Mouse (Mus musculus) myocyte (in vitro differentiated cells): Measurements from ENCODE around the gene Apba1. TPM values are rescaled to one million over a fixed set of nuclear protein-coding genes. Genes with fewer than 3 reads are reported as not detected.

Experiments
- H3K27me3 ChIP-seq: one replicate; pipeline ENCODE4 v1.6.1; 2011; ENCODE audit not compliant: control insufficient read depth, insufficient read depth, insufficient read length
- H3K36me3 ChIP-seq: one replicate; pipeline ENCODE4 v1.6.1; 2011; ENCODE audit not compliant: control insufficient read depth, insufficient read depth
- H3K4me2 ChIP-seq: one replicate; pipeline ENCODE4 v1.6.1; 2011; ENCODE audit warnings: low read depth, control low read depth
- H3K4me3 ChIP-seq: one replicate; pipeline ENCODE4 v1.5.1; 2011; ENCODE audit warnings: mild to moderate bottlenecking, control low read depth, moderate library complexity
- H3K79me2 ChIP-seq: one replicate; pipeline ENCODE4 v1.6.1; 2011; ENCODE audit not compliant: control insufficient read depth, insufficient read depth
- H3ac ChIP-seq: one replicate; pipeline ENCODE4 v1.6.1; 2011; ENCODE audit not compliant: control insufficient read depth, insufficient read length
- CEBPB ChIP-seq: IDR thresholded peaks from 2 replicates; pipeline ENCODE4 v1.6.1; 2011; ENCODE audit warnings: mild to moderate bottlenecking, moderate library complexity; ENCODE audit not compliant: poor library complexity, insufficient read depth, severe bottlenecking
- E2F4 ChIP-seq: IDR thresholded peaks from one replicate; pipeline ENCODE4 v1.6.1; 2011; ENCODE audit warnings: mild to moderate bottlenecking, control low read depth, moderate library complexity; ENCODE audit not compliant: insufficient read depth
- MAX ChIP-seq: IDR thresholded peaks from one replicate; pipeline ENCODE4 v1.6.1; 2011; ENCODE audit warnings: low read depth, mild to moderate bottlenecking, control low read depth
- MYOD1 ChIP-seq, 3 experiments: IDR thresholded peaks; one replicate each; pipeline ENCODE4 v1.6.1; 2011; ENCODE audit warnings: control low read depth in 2 of 3, low read depth in 2 of 3, mild to moderate bottlenecking in 2 of 3, moderate library complexity in 1 of 3; ENCODE audit not compliant: insufficient read length in 2 of 3, control insufficient read depth in 1 of 3
- MYOG ChIP-seq, 3 experiments: IDR thresholded peaks; one replicate each; pipeline ENCODE4 v1.6.1; 2011; ENCODE audit warnings: control low read depth in 2 of 3, low read depth in 2 of 3, mild to moderate bottlenecking in 2 of 3; ENCODE audit not compliant: insufficient read length in 2 of 3, control insufficient read depth in 1 of 3, insufficient read depth in 1 of 3
- POLR2A ChIP-seq: IDR thresholded peaks from one replicate; pipeline ENCODE4 v1.6.1; 2011; ENCODE audit warnings: low read depth, mild to moderate bottlenecking, control low read depth, moderate library complexity; ENCODE audit not compliant: insufficient read length
- POLR2AphosphoS2 ChIP-seq: IDR thresholded peaks from one replicate; pipeline ENCODE4 v1.6.1; 2011; ENCODE audit warnings: low read depth, control low read depth; ENCODE audit not compliant: insufficient read length
- REST ChIP-seq: IDR thresholded peaks from one replicate; pipeline ENCODE4 v1.6.1; 2011; ENCODE audit warnings: mild to moderate bottlenecking, control low read depth, moderate library complexity; ENCODE audit not compliant: insufficient read depth, insufficient read length
- SRF ChIP-seq: IDR thresholded peaks from one replicate; pipeline ENCODE4 v1.6.1; 2011; ENCODE audit warnings: low read depth; ENCODE audit not compliant: control insufficient read depth, insufficient read length
- TCF12 ChIP-seq: IDR thresholded peaks from one replicate; pipeline ENCODE4 v1.6.1; 2011; ENCODE audit warnings: mild to moderate bottlenecking, control low read depth; ENCODE audit not compliant: poor library complexity, insufficient read depth, severe bottlenecking
- TCF3 ChIP-seq: IDR thresholded peaks from one replicate; pipeline ENCODE4 v1.6.1; 2011; ENCODE audit warnings: low read depth, control low read depth; ENCODE audit not compliant: insufficient read length
- USF1 ChIP-seq: IDR thresholded peaks from one replicate; pipeline ENCODE4 v1.6.1; 2011; ENCODE audit warnings: low read depth, mild to moderate bottlenecking, control low read depth, moderate library complexity
- polyA plus RNA-seq: library from polyadenylated mRNA; unstranded; fragments of >200 nt; fragmentation: generic; extraction: Trizol; gene quantifications from one replicate; pipeline ENCODE4 v1.2.1, GENCODE M21; 2012; ENCODE audit warnings: missing spikeins

Gene Apba1
- polyA plus RNA-seq, 1 experiment = 0.13 TPM

DNA sequence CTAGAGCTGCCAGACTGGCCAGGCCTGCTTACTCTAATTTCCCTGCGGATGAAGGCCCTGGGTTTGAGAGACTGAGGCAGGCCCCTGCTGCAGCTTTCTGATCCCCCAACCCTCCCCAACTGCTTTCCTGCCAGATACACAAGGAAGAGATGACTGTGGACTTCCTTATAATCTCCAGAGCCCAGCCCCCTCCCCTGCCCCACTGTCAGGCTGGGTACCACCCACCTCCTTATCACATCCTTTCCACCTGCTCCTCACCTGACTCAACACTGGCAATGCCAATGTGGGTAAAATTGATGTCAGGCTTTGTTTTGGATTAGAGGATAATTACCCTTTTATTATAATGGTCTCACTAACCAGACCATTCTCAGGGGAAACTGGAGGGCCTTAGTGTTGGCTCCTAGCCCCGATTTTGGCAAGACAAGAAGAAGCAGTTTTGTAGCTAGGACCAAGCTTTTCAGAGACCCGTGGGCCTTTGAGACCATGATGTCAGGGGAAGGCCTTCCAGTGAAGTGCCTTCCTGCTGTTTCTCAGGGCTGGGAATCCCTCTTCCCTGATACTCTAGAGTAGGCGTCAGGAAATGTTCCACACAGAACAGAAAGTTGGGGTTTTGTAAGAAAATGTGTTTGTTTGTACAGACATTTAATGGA lies 44.7 kb downstream of the Apba1 start:
- TF ChIP-seq MAX (no peak), MYOG (IDR thresholded peaks at IDR 0.05; ENCODE audit: control insufficient read depth in 1 of 3, insufficient read depth in 1 of 3, insufficient read length in 2 of 3, low read depth in 2 of 3) (no peak), REST (no peak), E2F4 (no peak), MYOD1 (IDR thresholded peaks at IDR 0.05; ENCODE audit: control insufficient read depth in 1 of 3, insufficient read length in 2 of 3, low read depth in 2 of 3) (no peak), POLR2AphosphoS2 (no peak), TCF3 (no peak)
- Histone ChIP-seq H3K4me2 (no peak overlapping the region), H3K36me3 (no peaks in the 10 kb centered on the region), H3ac (no peak overlapping the region), H3K4me3 (no peak overlapping the region), H3K27me3 (no peaks in the 10 kb centered on the region), H3K79me2 (no peaks in the 10 kb centered on the region)

GRCm38 (mm10) chr19:23806796-23807195 lies 48.1 kb downstream of the Apba1 start:
- Histone ChIP-seq H3K79me2 (no peaks in the 10 kb centered on the region), H3ac (no peak overlapping the region), H3K4me3 (no peak overlapping the region), H3K4me2 (no peak overlapping the region), H3K36me3 (no peaks in the 10 kb centered on the region), H3K27me3 (no peaks in the 10 kb centered on the region)
- TF ChIP-seq MYOD1 (IDR thresholded peaks at IDR 0.05; ENCODE audit: control insufficient read depth in 1 of 3, insufficient read length in 2 of 3, low read depth in 2 of 3) (no peak), POLR2AphosphoS2 (no peak), MYOG (IDR thresholded peaks at IDR 0.05; ENCODE audit: control insufficient read depth in 1 of 3, insufficient read depth in 1 of 3, insufficient read length in 2 of 3, low read depth in 2 of 3) (no peak), SRF (no peak), MAX (no peak), TCF3 (no peak), E2F4 (no peak), USF1 (no peak), REST (no peak), TCF12 (no peak)

- TF ChIP-seq CEBPB (no peak), POLR2A (no peak), MYOG (IDR thresholded peaks at IDR 0.05; ENCODE audit: control insufficient read depth in 1 of 3, insufficient read depth in 1 of 3, insufficient read length in 2 of 3, low read depth in 2 of 3) (no peak), TCF12 (no peak), REST (no peak), MYOD1 (IDR thresholded peaks at IDR 0.05; ENCODE audit: control insufficient read depth in 1 of 3, insufficient read length in 2 of 3, low read depth in 2 of 3) (no peak), USF1 (no peak), SRF (no peak), MAX (no peak)
- no peak overlapping the region for H3K4me2 ChIP-seq
- no peaks in the 10 kb centered on the region for H3K79me2 ChIP-seq
- no peak overlapping the region for H3K4me3 ChIP-seq
- no peaks in the 10 kb centered on the region for H3K27me3 ChIP-seq
- no peaks in the 10 kb centered on the region for H3K36me3 ChIP-seq
- H3ac ChIP-seq = no peak overlapping the region
Observed at GRCm38 (mm10) chr19:23807371-23807770, 48.7 kb downstream of the Apba1 start.

DNA sequence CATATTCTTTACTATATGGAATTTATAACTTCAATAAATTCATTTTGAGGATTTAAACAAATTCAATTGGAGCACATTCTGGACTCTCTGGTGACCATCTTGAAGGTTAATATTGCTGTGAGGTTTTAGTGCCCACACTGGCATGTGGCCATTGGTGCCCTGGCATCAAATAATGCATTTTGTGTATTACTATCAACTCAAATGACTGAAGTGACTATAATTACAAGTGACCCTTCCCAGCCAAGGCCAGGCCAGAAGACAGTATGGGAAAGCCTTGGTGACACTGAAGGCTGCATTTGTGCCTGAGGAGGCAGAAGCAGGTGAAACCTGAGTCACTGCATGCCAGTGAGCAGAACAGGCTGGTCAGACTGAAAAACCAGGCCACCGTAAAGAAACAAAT lies 50.5 kb downstream of the Apba1 start:
- TF ChIP-seq CEBPB (no peak), MYOD1 (IDR thresholded peaks at IDR 0.05; ENCODE audit: control insufficient read depth in 1 of 3, insufficient read length in 2 of 3, low read depth in 2 of 3) (no peak), POLR2A (no peak), REST (no peak), TCF3 (no peak), USF1 (no peak), MYOG (IDR thresholded peaks at IDR 0.05; ENCODE audit: control insufficient read depth in 1 of 3, insufficient read depth in 1 of 3, insufficient read length in 2 of 3, low read depth in 2 of 3) (no peak), SRF (no peak), MAX (no peak), TCF12 (no peak), POLR2AphosphoS2 (no peak), E2F4 (no peak)
- Histone ChIP-seq H3K27me3 (no peaks in the 10 kb centered on the region), H3K36me3 (no peaks in the 10 kb centered on the region), H3K4me3 (no peak overlapping the region), H3ac (no peak overlapping the region), H3K4me2 (no peak overlapping the region), H3K79me2 (no peaks in the 10 kb centered on the region)

GRCm38 (mm10) chr19:23810512-23810911 lies 51.8 kb downstream of the Apba1 start:
- Histone ChIP-seq H3K36me3 (no peaks in the 10 kb centered on the region), H3K4me2 (no peak overlapping the region), H3K79me2 (no peaks in the 10 kb centered on the region), H3K4me3 (no peak overlapping the region), H3ac (no peak overlapping the region), H3K27me3 (no peaks in the 10 kb centered on the region)
- TF ChIP-seq MAX (no peak), MYOG (IDR thresholded peaks at IDR 0.05; ENCODE audit: control insufficient read depth in 1 of 3, insufficient read depth in 1 of 3, insufficient read length in 2 of 3, low read depth in 2 of 3) (no peak), POLR2A (no peak), E2F4 (no peak), POLR2AphosphoS2 (no peak), CEBPB (no peak), TCF3 (no peak), MYOD1 (IDR thresholded peaks at IDR 0.05; ENCODE audit: control insufficient read depth in 1 of 3, insufficient read length in 2 of 3, low read depth in 2 of 3) (no peak), REST (no peak), TCF12 (no peak), USF1 (no peak)
